Mouse (Mus musculus) CD4-positive helper T cell, adult 2 months (primary cell): ENCODE results near the gene Gm3435.
"Not testable (repeated sequence)": the region's sequence is repeated elsewhere in the genome, so short reads cannot be mapped to it uniquely, and the experiment has no call there.

Experiments
- DNase-seq: peaks from one replicate; pipeline ENCODE4 v3.0.0-alpha.2; 2012; ENCODE audit warnings: low read depth, missing footprints, low spot score

The Gm3435 gene

DNA sequence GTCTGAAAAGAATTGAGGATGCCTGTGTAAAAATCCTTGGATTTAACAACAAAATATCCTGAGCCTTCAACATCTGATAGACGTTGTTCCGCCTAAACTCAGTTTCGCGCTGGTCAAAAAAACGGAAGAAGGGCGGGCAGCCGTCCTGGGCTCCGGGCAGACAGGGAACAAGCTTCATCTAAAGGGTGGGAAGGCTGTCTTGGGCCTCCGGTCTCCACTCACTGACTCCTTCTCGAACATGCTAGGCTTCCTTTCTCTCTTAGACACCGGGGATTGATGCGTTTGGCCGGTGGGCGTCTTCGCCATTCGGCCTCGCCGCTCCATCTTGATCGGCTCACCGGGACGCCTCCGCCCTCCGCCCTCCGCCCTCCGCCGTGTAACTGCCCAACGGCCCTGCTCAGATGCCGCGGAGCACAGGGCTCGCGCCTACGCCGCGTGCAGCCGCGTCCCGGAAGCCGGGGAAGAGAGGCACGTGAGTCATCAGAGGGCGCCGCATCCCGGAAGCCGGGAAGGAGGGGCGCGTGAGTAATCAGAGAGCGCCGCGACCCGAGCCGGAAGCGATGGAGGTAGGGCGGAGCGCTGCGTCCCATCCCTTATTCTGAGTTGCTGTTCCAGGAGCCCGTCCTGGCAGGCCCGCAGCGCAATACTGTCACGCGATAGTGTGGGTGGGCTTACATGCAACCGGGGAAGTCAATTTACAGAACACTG is at the start of gene Gm3435:
Gm3435 (plus strand) TSS at position 471 of the 708 bp plus-strand sequence.
- DNase-seq, result not testable (repeated sequence)

DNA sequence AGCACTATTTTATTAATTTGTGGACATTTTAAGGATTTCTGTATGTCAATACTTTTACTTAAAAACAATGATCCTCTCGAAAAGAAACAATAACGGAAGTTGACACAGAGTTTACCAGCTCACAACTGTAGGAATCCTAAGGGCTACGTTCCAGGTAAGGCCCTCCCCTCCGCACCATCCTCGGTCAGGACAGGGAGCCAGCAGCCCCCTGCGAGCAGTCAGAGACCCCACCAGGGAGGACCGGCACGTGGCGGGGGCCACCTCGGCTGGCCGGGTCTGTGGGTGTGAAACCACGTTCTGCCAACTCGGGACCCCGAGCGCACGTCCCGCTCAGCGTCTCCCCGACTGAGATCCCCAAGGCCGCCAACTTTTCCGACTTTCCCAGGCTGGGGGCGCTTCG is 49.5 kb upstream of the Gm3435 start:
- DNase-seq, result peak; percentile 31

DNA sequence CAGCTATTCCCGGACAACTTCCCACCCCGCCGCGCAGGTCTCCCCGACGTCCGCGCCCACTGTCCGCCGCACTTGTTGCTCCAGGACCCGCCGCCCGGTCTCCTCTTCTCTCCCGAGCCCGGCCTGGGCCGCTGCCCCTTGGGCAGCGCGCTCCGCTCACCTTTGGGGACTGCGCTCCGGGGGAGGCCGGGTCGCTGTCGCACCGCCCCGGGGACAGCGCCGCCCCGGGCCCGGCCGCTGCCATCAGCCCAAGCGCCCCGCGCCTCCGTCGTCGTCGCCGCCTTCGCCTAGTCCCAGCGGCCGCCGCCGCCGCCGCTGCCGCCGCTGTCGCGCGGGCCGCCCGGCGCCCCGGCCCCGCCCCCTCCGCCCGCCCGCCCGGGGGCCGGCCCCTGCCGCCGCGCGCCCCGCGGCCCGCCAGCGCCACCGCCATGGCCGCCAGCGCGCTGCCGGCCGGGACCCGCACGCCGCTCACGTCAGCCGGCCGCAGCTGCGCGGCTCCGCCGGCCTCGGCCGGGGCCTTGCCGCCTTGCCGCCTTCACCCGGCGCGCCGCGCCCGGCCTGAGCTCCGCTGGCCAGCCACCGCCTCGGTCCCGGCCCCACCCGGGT is 48.9 kb upstream of the Gm3435 start, which contains the start of gene Phf10:
Phf10 (minus strand) TSS at position 323 of the 606 bp plus-strand sequence.
- DNase-seq, result peak; percentile 58

DNA sequence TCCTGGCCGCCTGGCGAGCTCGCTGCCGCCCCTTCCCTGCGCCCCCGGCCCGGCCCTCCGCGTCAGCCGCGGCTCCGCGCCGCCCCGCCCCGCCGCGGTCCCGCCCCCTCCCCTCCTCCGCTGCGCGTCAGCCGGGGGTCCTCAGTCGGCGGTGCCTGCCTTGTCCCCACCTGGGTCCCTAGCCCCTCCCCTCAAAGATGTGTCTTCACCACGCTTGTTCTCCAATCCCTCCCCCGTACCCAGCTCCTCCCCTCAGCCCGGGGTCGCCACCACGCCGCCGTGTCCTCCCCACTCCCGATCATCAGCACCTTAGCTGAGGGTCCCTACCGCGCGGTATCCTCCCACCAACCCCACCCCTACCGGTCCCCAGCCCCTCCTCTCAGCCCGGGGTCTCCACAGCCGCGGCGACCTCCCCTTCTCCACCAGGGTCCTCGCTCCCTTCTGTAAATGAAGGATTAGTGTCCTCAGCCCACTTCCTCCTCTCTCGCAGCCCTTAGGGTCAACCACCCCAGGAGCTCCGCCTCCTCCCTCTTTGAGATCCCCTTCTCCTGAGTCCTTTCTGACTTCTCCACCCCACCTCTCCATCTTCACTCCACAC is 48.3 kb upstream of the Gm3435 start:
- DNase-seq, result not testable (repeated sequence)

DNA sequence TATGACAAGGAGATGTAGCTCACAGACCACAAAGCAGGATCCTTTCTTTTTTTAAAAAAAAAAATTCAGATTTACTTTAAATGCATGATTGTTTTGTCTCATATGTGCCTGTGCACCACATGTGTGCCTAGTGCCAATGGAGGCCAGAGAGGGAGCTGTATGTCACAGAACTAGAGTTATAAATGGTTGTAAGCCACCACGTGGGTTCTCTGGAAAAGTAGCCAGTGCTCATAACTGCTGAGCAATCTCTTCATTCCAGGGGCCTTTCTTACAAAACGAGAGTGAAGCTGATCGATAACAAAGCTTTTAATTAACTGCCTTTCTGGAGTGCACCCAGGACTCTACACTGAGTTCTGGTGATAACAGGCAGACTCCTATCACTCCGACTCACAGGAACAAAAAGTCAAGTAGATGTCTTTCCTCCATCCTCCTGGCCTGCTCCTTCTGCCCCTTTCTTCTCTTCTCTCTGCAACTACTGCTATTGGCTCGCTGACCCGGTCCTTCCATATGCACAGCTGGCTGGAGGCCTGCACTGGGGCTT is 41.5 kb upstream of the Gm3435 start:
- not testable (repeated sequence) for DNase-seq

DNA sequence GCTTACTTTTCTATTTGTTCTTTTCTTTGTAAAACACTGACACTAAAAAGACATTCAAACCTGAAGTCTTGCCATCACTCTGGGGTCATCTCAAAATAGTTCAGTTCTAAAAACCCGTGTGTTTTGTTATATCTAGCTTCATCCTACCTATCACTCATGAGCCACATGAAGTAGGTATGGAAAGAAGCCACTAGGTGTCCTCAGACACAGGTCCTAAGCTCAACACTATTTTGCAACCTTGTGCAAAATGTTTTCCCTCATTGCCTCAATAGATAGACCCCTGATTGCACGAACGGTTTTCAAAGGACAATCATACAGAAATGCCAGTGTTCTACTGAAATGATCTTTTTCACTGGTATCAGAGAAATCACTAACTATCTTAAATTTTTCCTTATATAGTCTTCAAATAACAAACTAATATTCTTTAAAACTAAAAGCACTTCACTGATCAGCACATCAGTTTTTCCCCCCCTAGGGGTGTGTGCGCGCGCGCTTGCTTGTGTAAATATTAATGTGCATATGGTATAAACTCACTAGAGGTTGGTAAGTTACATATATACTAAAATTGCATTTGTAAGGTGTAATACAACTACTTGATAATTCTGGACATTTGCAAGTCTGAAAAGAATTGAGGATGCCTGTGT is 32.1 kb upstream of the Gm3435 start:
- not testable (repeated sequence) for DNase-seq

DNA sequence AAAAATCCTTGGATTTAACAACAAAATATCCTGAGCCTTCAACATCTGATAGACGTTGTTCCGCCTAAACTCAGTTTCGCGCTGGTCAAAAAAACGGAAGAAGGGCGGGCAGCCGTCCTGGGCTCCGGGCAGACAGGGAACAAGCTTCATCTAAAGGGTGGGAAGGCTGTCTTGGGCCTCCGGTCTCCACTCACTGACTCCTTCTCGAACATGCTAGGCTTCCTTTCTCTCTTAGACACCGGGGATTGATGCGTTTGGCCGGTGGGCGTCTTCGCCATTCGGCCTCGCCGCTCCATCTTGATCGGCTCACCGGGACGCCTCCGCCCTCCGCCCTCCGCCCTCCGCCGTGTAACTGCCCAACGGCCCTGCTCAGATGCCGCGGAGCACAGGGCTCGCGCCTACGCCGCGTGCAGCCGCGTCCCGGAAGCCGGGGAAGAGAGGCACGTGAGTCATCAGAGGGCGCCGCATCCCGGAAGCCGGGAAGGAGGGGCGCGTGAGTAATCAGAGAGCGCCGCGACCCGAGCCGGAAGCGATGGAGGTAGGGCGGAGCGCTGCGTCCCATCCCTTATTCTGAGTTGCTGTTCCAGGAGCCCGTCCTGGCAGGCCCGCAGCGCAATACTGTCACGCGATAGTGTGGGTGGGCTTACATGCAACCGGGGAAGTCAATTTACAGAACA is 31.5 kb upstream of the Gm3435 start, which contains the start of the genes 9030025P20Rik and Gm3417:
9030025P20Rik (plus strand) TSS at position 107 of the 677 bp plus-strand sequence.
Gm3417 (minus strand) TSS at position 429 of the 677 bp plus-strand sequence.
- not testable (repeated sequence) for DNase-seq

DNA sequence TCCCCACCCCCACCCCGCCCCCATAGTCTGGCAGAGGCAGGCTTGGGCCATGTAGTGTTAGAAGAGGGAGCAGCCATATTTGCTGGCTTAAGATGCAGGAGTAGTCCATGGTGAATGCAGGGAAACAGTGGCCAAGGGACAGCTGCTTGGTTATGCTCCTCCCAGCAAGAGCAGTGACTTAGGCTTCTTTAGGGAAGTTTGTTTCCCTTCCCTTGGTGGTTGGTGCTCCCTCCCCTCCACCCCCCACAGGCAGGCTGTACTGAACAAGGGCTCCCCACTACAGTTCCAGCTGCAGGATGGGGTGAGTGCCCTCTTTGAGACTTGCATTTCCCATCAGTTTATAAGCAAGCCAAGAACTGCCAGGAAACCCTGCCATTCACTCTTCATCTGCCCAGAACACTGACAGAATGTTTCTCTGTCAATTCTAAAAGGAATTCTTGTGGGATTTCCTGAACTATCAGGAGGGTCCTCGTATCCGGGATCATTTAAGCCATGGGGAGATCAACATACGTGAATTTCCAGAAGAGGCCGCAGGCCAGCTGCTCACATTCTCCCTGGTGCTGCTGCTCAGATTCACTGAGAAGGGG is 19.8 kb upstream of the Gm3435 start:
- not testable (repeated sequence) for DNase-seq

DNA sequence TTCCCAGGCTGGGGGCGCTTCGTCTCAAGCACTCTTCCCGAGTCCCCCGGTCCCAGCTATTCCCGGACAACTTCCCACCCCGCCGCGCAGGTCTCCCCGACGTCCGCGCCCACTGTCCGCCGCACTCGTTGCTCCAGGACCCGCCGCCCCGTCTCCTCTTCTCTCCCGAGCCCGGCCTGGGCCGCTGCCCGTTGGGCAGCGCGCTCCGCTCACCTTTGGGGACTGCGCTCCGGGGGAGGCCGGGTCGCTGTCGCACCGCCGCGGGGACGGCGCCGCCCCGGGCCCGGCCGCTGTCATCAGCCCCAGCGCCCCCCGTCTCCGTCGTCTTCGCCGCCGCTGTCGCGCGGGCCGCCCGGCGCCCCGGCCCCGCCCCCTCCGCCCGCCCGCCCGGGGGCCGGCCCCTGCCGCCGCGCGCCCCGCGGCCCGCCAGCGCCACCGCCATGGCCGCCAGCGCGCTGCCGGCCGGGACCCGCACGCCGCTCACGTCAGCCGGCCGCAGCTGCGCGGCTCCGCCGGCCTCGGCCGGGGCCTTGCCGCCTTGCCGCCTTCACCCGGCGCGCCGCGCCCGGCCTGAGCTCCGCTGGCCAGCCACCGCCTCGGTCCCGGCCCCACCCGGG is 17.3 kb upstream of the Gm3435 start:
- DNase-seq, result not testable (repeated sequence)

DNA sequence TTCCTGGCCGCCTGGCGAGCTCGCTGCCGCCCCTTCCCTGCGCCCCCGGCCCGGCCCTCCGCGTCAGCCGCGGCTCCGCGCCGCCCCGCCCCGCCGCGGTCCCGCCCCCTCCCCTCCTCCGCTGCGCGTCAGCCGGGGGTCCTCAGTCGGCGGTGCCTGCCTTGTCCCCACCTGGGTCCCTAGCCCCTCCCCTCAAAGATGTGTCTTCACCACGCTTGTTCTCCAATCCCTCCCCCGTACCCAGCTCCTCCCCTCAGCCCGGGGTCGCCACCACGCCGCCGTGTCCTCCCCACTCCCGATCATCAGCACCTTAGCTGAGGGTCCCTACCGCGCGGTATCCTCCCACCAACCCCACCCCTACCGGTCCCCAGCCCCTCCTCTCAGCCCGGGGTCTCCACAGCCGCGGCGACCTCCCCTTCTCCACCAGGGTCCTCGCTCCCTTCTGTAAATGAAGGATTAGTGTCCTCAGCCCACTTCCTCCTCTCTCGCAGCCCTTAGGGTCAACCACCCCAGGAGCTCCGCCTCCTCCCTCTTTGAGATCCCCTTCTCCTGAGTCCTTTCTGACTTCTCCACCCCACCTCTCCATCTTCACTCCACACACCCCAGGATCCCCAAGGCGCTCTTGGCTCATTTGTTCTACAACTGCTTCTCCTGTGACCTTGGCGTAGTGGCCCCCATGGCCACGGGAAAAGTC is 16.7 kb upstream of the Gm3435 start:
- not testable (repeated sequence) for DNase-seq

DNA sequence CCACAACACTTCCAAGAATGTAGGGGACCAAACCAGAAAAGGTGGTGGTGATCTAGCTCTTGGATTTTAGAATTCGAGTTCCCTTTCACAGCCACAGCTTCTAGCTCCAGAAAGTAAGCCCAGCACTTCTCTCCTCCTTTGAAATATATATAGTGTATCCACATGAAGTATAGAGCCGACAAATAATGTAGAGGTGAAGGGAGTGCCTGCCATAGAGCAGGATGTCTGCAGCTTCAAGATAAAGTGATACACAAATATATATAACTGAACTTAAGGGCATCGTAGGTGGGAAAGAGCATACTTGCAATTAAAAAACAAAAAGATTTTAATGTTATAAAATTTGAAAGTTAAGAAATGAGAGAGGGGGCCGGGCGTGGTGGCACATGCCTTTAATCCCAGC is 15.8 kb upstream of the Gm3435 start:
- not testable (repeated sequence) for DNase-seq

DNA sequence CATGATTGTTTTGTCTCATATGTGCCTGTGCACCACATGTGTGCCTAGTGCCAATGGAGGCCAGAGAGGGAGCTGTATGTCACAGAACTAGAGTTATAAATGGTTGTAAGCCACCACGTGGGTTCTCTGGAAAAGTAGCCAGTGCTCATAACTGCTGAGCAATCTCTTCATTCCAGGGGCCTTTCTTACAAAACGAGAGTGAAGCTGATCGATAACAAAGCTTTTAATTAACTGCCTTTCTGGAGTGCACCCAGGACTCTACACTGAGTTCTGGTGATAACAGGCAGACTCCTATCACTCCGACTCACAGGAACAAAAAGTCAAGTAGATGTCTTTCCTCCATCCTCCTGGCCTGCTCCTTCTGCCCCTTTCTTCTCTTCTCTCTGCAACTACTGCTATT is 9.9 kb upstream of the Gm3435 start:
- DNase-seq, result not testable (repeated sequence)

DNA sequence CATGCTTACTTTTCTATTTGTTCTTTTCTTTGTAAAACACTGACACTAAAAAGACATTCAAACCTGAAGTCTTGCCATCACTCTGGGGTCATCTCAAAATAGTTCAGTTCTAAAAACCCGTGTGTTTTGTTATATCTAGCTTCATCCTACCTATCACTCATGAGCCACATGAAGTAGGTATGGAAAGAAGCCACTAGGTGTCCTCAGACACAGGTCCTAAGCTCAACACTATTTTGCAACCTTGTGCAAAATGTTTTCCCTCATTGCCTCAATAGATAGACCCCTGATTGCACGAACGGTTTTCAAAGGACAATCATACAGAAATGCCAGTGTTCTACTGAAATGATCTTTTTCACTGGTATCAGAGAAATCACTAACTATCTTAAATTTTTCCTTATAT is 888 bp upstream of the Gm3435 start:
- DNase-seq, result not testable (repeated sequence)

DNA sequence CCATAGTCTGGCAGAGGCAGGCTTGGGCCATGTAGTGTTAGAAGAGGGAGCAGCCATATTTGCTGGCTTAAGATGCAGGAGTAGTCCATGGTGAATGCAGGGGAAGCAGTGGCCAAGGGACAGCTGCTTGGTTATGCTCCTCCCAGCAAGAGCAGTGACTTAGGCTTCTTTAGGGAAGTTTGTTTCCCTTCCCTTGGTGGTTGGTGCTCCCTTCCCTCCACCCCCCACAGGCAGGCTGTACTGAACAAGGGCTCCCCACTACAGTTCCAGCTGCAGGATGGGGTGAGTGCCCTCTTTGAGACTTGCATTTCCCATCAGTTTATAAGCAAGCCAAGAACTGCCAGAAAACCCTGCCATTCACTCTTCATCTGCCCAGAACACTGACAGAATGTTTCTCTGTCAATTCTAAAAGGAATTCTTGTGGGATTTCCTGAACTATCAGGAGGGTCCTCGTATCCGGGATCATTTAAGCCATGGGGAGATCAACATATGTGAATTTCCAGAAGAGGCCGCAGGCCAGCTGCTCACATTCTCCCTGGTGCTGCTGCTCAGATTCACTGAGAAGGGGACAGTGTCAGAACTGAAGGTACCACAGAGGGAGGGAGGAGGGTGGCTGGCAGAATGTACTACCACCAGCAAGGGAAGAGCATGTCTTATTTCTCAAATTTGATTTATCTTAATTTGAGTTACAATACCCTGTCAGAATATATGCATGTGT is 11.7 kb downstream of the Gm3435 start:
- DNase-seq, result not testable (repeated sequence)

DNA sequence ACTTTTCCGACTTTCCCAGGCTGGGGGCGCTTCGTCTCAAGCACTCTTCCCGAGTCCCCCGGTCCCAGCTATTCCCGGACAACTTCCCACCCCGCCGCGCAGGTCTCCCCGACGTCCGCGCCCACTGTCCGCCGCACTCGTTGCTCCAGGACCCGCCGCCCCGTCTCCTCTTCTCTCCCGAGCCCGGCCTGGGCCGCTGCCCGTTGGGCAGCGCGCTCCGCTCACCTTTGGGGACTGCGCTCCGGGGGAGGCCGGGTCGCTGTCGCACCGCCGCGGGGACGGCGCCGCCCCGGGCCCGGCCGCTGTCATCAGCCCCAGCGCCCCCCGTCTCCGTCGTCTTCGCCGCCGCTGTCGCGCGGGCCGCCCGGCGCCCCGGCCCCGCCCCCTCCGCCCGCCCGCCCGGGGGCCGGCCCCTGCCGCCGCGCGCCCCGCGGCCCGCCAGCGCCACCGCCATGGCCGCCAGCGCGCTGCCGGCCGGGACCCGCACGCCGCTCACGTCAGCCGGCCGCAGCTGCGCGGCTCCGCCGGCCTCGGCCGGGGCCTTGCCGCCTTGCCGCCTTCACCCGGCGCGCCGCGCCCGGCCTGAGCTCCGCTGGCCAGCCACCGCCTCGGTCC is 14.0 kb downstream of the Gm3435 start:
- DNase-seq, result not testable (repeated sequence)

DNA sequence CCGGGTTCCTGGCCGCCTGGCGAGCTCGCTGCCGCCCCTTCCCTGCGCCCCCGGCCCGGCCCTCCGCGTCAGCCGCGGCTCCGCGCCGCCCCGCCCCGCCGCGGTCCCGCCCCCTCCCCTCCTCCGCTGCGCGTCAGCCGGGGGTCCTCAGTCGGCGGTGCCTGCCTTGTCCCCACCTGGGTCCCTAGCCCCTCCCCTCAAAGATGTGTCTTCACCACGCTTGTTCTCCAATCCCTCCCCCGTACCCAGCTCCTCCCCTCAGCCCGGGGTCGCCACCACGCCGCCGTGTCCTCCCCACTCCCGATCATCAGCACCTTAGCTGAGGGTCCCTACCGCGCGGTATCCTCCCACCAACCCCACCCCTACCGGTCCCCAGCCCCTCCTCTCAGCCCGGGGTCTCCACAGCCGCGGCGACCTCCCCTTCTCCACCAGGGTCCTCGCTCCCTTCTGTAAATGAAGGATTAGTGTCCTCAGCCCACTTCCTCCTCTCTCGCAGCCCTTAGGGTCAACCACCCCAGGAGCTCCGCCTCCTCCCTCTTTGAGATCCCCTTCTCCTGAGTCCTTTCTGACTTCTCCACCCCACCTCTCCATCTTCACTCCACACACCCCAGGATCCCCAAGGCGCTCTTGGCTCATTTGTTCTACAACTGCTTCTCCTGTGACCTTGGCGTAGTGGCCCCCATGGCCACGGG is 14.7 kb downstream of the Gm3435 start:
- DNase-seq, result not testable (repeated sequence)

DNA sequence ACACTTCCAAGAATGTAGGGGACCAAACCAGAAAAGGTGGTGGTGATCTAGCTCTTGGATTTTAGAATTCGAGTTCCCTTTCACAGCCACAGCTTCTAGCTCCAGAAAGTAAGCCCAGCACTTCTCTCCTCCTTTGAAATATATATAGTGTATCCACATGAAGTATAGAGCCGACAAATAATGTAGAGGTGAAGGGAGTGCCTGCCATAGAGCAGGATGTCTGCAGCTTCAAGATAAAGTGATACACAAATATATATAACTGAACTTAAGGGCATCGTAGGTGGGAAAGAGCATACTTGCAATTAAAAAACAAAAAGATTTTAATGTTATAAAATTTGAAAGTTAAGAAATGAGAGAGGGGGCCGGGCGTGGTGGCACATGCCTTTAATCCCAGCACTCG is 15.5 kb downstream of the Gm3435 start:
- DNase-seq, result not testable (repeated sequence)

DNA sequence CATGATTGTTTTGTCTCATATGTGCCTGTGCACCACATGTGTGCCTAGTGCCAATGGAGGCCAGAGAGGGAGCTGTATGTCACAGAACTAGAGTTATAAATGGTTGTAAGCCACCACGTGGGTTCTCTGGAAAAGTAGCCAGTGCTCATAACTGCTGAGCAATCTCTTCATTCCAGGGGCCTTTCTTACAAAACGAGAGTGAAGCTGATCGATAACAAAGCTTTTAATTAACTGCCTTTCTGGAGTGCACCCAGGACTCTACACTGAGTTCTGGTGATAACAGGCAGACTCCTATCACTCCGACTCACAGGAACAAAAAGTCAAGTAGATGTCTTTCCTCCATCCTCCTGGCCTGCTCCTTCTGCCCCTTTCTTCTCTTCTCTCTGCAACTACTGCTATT is 21.4 kb downstream of the Gm3435 start:
- not testable (repeated sequence) for DNase-seq
